Mouse (Mus musculus): ENCODE data around the gene Mob3b. TPM values are rescaled to one million over a fixed set of nuclear protein-coding genes. Genes with fewer than 3 reads are reported as not detected.

Gene Mob3b
- polyA plus RNA-seq (2021; fragmentation: Nextera tagmentation): 2.1 and 4.8 TPM in 2 replicates
- long read RNA-seq, experiment 1, partial matches to known transcripts: 1 of 6 reads
- long read RNA-seq, experiment 1, other reads (novel, unspliced or antisense): 5 of 6 reads
- long read RNA-seq, experiment 2, full-length matches to known transcripts: 1 of 8 reads
- long read RNA-seq, experiment 2, partial matches to known transcripts: 3 of 8 reads
- long read RNA-seq, experiment 2, other reads (novel, unspliced or antisense): 4 of 8 reads

DNA sequence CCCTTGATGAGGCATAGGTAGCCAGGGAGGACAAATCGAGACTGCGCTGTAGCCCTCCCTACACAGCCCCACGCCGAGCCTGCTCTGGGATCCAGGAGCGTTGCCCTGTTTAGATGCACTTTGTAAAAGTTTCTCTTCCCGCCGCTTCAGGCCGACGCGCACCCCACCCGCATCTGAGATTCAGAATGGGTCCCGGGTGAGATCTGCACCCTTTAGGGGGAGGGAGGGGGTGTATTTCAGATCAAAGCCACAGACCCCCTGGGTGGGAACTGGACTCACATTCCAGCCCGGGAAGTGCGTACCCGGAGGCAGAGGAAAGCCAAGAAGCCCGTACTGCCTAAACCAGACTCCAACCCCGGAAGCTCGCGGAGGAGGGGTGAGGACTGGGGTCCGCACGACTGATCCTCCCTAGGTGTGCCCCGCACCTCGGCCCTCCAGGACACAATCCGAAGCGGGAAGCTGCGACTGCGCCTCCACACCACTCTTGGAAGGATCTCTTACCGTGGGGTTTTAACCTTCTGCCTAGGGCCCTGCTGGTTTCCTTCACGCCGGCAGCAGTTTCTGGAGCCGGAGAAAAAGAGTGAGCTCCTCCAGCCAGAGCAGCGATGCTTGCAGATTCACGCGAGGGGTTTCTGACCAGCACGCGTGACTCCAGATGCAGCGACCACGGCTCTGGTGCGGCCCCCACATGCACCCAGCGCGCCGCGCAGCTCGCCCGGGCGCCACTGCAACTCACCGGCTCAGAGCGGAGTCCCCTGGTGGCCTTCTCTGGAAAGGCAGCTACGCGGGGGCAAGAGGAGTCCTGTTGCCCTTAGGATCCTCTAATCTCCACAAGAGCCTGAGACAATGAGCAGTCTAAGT lies at the start of gene Mob3b:
Mob3b (minus strand) TSS at position 734 of the 861 bp plus-strand sequence.

DNA sequence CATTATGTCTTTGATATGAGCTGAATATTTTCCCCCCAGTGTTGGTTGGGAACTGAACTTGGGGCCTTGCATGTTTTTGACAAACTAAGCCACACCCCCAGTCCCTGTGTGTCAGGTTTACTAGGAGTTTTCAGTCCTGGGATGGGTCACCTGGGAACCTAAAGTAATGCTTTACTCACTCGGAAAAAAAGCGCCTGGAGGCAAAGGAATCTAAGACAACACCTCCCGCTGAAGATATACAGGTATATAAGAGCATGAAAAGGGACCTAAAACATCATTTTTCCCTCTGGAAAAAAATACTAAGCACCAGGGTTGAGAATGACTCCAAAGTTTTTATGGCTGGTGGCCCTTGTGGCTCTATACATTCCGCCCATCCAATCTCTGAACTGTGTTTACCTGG lies 5.5 kb downstream of the Mob3b start, which contains the start of gene Ifnk:
Ifnk (plus strand) TSS at position 301 of the 400 bp plus-strand sequence.

Other genes starting within 250 kb of the Mob3b start
- not detected in 2 replicates for gene Ifnk, start 5.4 kb downstream of the Mob3b start, polyA plus RNA-seq (2021; fragmentation: Nextera tagmentation)
- gene C9orf72, start 68.7 kb upstream of the Mob3b start, polyA plus RNA-seq (2021; fragmentation: Nextera tagmentation): 18.6 and 19.3 TPM in 2 replicates